Mouse (Mus musculus): ENCODE measurements around the gene Rnf180.

The Rnf180 gene

GRCm38 (mm10) chr13:105130080-105130479, 164.5 kb downstream of the Rnf180 start:
- no peak for DNase-seq (ENCODE audit: low spot score)

DNA sequence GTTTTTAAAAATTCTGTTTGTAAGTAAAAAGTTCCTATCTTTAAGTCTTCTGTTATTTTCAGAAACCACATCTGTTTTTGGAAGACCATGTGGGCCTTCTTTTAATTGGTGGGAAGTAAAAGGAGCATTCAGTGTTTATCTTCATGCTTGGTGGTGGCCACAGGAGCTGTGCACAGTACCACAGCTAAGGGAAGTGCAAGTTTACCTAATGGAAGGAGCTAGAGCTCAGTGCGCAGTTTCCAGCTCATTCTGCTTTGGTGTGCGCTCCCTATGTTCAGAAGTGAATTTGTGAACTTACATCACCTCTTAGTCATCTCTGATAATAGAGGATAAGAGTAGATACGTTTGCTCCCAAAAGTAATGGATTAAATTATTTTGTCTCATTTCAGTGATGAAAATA, 172.5 kb downstream of the Rnf180 start:
- DNase-seq (ENCODE audit: low spot score): no peak

DNA sequence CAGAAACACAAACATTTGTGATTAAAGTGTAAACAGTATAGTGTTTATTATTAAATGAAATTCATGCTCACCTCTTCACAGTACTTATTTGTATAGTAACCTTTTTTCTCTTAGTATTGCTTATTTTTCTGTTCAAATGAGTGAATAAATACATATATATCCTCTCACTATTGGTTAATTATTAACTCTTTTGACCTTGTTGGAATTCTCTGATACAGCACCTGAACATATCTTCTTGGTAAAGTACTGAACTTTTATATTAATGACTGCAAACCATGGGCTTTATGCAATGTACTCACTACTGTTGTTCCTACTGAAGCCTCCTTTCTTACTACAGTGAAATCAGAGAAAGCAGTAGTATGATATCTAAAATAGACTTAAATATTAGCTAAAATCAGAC, 173.0 kb downstream of the Rnf180 start:
- DNase-seq (ENCODE audit: low spot score): no peak

GRCm38 (mm10) chr13:105111599-105111998, 183.0 kb downstream of the Rnf180 start:
- DNase-seq (ENCODE audit: low spot score): no peak

DNA sequence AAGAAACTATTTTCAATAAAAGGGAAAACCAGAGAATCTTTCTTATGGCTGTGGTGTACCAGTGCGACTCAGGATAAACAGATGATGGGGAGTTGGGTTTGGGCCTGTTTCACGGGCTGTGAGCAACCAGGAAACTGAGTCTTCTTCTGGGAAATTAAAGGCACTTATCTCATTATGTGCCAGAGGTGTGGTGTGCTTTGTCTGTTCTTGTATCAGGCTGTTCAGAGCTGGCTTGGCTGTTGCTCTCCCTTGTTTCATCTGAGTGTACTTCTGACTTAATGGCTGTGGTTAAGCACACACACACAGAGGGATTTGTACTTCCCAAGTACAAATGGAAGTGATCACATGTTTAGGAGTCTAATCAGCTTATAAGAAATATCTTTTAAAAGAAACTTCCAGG, 190.2 kb downstream of the Rnf180 start:
- DNase-seq (ENCODE audit: low spot score): no peak

DNA sequence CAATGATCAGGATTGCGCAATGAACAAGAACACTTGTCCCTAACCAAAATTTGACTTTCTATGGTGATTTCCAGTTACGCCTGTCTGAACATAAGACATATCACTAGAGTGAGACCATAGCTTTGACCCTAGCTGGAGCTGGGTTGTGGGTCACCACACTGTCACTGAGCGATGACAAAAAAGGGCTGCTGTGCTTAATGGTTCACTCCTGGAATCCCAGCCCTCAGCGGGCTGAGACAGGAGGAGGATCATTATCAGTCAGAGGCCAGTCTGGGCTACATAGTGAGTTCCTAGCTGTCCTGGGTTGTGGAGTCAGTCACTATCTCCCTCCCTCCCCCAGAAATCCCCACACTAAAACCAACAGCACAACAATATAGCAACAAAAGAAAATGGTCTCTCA, 193.9 kb downstream of the Rnf180 start:
- no peak for DNase-seq (ENCODE audit: low spot score)

DNA sequence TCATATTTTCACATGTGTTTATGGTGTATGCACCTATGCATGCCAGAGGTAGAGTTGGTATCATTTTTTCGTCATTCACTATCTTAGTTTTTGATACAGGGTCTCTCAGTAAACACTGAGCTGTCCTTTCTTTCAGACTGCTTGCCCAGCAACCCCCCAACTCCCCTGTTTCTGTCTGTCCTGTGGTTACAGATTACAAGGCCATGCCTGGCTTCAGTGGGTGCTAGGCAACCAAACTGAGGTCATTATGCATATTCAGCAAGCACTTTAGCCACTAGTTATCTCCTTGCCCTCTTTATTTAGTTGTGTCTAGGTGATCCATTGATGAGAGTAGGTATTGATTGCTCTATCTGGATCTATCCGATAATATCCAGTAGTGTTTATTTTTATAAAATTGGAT, 198.3 kb downstream of the Rnf180 start:
- DNase-seq (ENCODE audit: low spot score): no peak

DNA sequence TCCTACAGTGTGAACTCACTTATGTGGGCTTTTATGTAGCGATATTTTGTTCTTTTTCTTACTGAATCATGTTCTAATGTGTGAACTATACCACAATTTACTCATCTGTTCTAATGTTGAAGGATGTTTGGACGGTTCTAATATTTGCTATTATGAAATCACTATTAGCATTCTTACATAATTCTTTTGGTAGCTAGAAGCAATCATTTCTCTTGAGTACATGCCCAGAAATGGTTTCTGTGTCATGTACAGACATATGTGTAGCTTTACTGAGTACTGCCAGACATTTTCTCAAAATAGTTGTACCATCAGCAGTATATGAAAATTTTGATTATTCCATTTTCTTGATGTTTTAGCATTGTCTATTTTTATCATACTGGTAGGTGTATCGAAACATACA, 205.3 kb downstream of the Rnf180 start:
- DNase-seq (ENCODE audit: low spot score): no peak

- no peak for DNase-seq (ENCODE audit: low spot score)
Observed at GRCm38 (mm10) chr13:105081862-105082261, 212.8 kb downstream of the Rnf180 start, which contains the start of gene 4933425L06Rik. Gene 4933425L06Rik, plus strand, starts transcription at chr13:105082122.
